Mouse (Mus musculus): ENCODE data around the gene Zfp954.
"Not testable (repeated sequence)": the region's sequence is repeated elsewhere in the genome, so short reads cannot be mapped to it uniquely, and the experiment has no call there.

Gene Zfp954

DNA sequence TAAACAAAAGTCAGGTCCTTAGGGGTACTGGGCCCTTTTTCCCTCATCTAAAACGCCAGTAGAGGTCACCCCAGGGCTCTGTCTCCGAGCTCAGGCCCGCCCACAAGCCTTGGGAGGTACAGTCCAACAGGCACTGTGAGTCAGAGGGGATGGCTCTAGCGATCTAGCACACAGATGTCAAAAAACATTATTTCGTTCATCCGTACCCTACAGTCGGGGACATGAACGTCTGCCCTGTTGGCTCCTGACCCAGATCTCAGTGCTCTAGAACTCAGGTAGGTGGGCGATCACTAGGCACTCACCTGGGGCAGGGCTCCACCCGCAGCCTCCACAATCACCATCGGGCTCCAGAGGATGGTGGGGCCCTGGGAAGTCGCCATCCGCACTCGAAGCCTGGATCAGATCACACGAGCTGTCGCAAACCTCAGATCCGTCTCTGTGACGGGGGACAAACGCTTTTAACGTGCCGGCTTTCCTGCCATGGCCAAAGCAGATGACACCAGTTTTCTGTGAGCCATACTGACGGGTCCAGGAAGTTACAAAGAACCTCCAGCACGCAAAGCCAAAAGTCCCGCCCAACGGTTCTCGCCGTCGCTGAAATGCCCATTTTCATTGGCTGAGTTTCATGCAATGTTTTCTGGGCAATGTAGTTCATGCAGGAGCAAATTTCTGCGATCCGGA is at the start of gene Zfp954:
TSS of gene Zfp954 (minus strand) at position 568 of the 681 bp plus-strand sequence.
- DNase-seq, result peak; percentile 84 to 90

DNA sequence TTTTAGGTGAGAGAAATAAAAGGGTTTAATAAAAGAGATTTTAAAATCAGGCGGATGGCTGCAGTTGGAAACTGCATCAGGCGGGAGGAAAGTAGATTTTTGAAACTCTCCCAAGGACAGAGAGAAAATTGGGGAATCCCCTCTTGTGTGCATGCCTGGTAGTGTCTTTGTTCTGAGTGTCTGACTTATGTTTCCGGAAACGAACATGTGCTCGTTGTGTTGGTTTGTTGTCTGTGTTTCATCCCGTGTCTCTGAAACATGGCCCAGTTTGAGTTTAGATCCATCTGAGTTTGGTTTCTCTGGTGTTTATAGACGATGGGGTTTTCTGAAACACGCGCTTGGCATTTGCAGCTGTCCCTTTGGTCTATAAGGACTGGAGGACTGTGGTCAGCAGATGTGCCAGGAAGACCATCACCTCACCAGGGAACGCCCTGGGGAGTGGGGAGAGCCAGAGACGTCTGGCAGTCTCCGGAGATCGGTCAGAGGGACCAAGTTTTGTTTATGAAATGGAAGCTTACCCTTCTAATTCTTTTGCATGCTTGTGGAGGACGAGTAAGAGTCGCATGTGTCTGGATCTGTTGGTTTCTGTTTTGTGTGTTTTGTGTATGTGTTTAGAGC is 24.8 kb upstream of the Zfp954 start:
- DNase-seq, result no peak

DNA sequence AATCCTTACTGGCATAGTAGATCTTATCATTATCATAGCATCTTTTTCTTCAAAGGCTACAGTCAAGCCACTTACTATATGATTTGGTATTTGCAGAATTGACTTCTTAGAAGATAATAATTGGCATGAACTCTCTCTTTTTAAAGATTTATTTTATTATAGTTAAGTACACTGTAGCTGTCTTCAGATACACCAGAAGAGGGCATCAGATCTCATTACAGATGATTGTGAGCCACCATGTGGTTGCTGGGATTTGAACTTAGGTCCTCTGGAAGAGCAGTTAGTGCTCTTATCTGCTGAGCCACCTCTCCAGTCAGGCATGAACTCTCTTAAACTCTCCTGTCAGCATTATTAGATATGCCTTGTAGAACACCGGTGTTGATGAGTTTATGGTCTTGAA is 22.9 kb upstream of the Zfp954 start:
- DNase-seq, result no peak

DNA sequence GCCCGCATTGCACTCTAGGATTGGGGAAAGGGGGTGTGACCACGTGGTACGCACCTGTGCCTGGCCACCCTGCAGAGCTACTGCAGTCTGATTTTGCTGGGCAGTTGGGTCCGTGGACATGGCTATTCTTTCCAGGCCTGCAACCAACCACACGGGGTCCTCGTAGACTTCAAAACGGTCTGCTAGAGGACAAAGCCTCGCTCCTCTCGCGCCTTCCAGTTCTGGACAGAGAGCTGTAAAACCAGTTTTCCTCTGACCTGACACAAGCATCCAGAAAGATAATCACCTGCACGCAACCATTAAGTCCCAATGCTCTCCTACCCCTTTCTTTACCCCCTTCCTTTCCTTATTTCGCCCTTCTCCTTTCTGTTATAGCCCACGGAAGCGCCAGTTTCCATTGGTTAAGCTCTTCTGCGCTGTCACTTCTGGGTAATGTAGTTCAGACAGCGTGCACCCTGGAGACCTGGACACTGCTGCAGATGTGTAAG is 15.1 kb upstream of the Zfp954 start, which contains the start of gene Zfp773:
TSS of gene Zfp773 (minus strand) at position 377 of the 488 bp plus-strand sequence.
- peak; percentile 75 to 77 for DNase-seq

DNA sequence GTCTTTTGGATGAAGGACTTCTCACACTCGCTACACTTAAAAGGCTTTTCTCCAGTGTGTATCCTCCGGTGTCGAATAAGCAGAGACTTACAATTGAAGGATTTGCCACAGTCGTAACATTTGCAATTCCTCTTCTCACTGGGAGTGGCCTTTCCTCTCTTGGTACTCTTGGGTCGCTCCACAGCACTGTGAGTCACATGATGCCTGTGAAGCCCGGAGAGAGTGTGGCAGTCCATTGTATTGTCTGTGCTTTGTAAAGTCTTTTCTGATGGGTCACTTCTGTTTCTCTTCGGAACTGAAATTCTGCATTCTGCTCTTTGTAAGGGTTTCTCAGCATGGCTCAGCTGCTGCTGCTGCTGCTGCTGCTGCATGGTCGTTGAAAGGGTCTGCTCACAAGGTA is 11.5 kb upstream of the Zfp954 start:
- no peak for DNase-seq

DNA sequence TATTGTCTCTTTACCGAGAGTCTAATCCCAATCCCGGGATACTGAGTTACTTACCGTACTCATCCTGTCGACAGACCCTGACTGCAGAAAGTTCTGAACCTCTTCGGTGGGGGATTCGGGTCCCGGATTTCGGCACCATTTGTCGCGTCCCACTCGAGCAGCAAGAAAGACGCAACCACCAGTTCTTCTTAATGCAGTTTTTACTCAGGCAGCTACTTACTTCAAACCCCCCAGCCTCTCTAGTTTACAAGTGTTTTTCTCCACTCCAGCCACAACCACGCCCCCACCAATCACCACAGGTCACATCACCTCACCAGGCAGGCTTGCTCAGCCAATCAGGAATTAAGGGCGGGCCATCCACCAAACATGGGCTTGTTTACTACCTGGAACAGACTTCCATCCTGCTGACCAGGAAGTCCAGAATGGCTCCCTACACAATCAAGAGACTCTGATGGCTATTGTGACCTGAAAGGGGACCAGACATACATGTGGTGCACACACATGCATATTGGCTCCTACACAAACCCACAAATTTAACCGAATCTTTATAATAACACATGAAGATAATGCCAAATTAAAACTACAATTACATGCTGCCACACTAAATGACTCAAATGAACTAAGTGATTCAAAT is 9.3 kb upstream of the Zfp954 start:
- DNase-seq, result not testable (repeated sequence)

DNA sequence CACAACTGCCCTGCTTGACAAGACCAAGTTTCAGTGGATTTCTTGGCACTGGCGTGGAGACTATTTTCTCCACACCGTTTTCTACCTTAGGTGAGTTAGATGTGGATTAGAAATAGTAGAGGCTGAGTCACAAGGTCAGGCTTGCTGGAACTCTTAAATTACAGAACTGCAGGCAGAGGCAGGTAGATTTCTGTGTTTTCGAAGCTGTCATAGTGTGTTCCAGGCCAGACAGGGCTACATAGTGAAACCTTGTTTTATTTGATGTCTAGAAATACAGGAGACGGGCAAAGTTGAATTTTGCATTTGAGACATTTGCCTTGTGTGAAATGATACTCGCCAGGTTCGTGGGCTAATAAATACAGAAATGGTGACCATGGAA is 303 bp upstream of the Zfp954 start:
- DNase-seq, result no peak

DNA sequence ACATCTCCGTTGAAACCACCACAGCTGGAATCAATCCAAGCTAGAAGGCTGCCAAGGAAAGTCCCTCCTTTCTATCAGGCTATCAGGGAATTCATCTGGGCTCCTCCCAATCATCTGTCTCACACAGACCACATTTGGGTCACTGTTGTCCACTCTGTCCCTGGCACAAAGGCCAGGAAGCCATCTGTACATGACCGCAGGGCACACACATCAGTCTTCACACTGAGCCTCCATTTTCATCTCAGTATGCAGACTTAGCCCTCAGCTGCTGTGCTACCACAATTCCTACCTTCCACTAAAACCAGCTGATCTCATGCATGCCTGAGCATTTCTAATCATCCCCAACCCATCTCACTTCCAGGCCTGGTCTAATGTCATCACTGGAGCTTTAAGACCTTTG is 2.8 kb downstream of the Zfp954 start:
- no peak for DNase-seq

DNA sequence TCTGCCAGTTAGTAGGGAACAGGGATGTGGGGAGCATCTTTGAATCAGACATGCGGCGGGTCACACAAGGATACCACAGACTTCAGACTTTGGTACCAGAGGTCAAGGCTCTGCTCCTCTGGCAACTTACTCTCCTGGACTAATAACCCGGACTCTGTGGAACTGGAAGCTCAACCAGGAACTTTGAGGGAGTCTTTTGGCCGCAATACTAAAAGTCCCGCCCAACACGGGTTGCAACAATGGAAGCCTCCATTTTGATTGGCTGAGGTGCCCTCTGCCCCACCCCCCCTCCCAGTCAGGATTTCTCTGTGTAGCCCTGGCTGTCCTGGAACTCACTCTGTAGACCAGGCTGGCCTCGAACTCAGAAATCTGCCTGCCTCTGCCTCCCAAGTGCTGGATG is 12.8 kb downstream of the Zfp954 start:
- DNase-seq, result no peak

Measured in cerebellum, postnatal 14 days (tissue).